Mouse (Mus musculus) erythroblast, adult 5-6 weeks (primary cell): Measurements from ENCODE around the gene Copb1. TPM values are rescaled to one million over a fixed set of nuclear protein-coding genes. Genes with fewer than 3 reads are reported as not detected.
"Not testable (repeated sequence)": the region's sequence is repeated elsewhere in the genome, so short reads cannot be mapped to it uniquely, and the experiment has no call there.

ENCODE experiments used
- ATAC-seq: replicated peaks from 2 replicates; pipeline ENCODE4 v1.8.0; 2016; ENCODE audit warnings: moderate number of reproducible peaks, mild to moderate bottlenecking, moderate TSS enrichment, inconsistent platforms; ENCODE audit not compliant: poor library complexity, low FRiP score, severe bottlenecking
- total RNA-seq, 2 experiments: library from RNA; stranded (forward) in 1 of 2; stranded (reverse) in 1 of 2; fragments of 150-400 nt in 1 of 2; fragments of 200-764, 138-1000 nt in 1 of 2; gene quantifications; 2 replicates each; pipeline versions ENCODE4 v1.2.3 to v1.2.4; 2015 to 2017; ENCODE audit warnings: low replicate concordance in 2 of 2

The Copb1 gene
- total RNA-seq, 2 experiments from 2014 or later = 19.0 to 77.8 TPM

GRCm38 (mm10) chr7:114231857-114232256 is 22.7 kb downstream of the Copb1 start:
- no peak for ATAC-seq

DNA sequence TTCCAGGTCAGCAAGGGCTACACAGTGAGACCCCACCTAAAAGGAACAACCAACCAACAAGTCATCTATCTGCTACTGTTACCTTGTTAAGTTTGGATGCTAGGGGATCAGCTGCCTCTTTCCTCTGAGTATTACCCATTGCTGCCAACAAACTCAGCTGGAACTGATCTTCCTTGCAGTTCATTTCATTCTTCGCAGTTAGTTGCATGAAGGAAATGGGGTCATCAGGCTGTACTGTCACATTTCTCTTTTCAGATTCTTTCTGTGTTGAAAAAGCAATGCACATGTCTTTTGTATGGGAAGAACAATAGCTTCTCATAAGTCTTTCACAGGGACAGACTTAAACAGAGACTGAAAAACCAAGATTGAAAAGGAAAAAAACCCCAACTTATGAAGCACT is 28.0 kb downstream of the Copb1 start:
- no peak for ATAC-seq

GRCm38 (mm10) chr7:114220433-114220832 is 34.1 kb downstream of the Copb1 start:
- ATAC-seq = no peak

GRCm38 (mm10) chr7:114216908-114217307 is 37.6 kb downstream of the Copb1 start:
- no peak for ATAC-seq

- no peak for ATAC-seq
Observed at GRCm38 (mm10) chr7:114214385-114214784, 40.1 kb downstream of the Copb1 start.

DNA sequence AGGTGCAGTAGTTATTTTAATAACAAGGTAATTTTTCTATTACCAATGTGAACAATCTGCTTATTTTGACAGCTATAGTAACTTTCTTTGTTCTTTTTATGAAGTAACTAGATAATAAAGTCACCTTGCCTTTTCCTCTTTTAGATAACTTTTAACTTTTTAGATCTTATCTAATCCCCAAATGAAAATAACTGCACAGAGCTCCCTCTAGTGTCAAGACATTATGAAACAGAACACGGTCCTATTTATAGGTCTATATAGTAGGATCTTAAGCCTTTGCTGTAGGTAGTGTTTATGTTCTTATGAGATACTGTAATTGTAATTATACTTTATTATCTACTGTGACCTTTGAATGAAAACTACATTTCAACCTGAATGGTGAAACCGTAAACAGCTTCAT is 41.0 kb downstream of the Copb1 start:
- no peak for ATAC-seq

DNA sequence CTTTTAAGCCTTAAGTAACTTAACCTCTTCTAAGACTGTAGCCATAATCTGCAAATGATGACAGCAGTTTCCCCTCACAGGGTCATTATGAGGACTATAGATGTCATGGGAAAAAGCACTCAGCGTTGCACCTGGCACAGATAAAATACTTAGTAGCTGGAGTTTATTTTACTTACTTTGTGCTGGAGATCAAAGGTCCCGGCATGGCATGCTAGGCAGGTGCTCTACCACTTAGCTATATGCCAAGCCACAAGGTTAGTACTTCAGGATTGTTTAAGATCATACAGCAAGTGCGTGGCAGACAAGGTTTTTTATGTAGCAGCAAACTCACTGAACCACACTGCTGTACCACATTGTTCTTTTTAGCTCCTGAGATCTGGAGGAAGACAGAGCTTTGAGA is 43.9 kb downstream of the Copb1 start:
- no peak for ATAC-seq

GRCm38 (mm10) chr7:114209841-114210240 is 44.7 kb downstream of the Copb1 start:
- ATAC-seq = no peak

DNA sequence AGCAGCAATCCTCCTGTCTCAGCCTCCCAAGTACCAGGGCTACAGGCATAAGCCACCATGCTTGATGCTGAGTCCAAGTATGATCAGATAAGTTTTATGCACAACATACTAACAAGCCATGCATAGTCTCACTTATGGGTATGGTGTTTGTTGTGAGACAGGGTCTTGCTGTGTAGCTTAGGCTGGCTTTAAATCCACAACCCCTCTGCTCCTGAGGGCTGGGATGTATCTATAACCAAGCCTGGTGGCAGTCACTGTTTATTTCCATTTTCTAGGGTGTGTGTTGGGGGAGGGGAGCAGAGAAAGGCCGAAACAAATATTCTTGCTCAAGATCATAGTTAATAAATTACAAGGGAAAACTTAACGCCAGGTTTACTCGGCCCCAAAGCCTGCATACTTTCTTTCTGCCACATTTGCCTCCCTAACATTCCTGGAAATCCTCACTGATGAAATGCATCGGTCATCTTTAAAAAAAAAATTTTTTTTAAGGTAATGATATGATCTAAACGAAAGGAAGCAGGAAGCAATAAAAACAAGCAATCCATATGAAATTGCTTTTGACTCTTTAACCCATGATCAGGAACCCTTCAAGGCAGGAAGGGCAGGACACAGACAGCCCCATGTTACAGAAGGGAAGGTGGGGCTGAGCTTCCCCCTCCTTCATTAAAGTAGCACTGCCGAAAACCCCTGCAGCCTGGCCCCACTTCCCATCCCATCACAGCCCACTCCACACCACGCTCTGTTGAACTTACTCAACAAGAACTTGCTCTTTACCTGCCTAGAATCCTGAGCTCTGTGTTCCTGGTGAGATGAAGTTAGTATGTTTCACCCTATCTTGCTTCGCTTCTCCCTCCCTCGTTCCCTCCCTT is 50.8 kb downstream of the Copb1 start:
- ATAC-seq = no peak

DNA sequence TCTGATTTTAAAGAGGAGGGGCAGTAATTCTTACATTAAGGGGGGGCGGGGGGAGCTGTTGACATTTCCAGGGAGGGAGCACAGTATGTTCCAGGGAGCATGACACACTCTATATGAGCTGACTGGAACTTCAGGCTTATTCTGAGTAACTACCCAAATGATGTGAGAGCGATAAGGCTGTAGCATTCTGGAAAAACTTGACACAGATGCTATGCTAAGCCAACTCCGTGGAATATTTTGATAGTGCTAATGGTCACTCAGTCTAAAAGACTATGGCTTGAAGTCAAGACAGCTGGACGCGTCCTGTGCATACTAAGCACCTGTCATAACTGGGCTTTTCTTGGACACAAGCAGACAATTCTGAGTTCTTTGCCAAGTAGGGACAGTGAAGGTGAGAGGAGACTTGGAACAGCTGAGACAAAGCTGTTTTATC is 51.5 kb downstream of the Copb1 start:
- no peak for ATAC-seq

- ATAC-seq = no peak
Observed at GRCm38 (mm10) chr7:114200651-114201050, 53.9 kb downstream of the Copb1 start.

- no peak for ATAC-seq
Observed at GRCm38 (mm10) chr7:114199428-114200110, 54.9 kb downstream of the Copb1 start.

DNA sequence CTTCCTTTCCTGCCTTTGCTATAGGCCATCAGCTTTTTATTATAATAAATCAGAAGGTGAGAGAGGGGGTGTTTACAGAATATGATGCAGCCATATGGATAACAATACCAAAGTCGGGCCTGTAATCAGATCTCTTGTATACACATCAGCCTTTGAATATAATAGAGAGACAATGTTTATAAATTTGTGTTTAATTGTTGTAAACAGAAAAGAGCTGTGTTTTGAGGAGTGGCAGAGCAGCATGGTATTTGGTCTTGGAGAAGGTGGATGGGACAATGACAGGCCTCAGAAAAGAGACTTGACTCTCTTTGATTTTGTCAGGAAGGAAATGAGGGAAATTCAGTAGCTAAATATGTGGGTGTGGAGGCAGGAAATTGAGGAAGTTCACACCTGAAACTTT is 56.3 kb downstream of the Copb1 start:
- no peak for ATAC-seq

DNA sequence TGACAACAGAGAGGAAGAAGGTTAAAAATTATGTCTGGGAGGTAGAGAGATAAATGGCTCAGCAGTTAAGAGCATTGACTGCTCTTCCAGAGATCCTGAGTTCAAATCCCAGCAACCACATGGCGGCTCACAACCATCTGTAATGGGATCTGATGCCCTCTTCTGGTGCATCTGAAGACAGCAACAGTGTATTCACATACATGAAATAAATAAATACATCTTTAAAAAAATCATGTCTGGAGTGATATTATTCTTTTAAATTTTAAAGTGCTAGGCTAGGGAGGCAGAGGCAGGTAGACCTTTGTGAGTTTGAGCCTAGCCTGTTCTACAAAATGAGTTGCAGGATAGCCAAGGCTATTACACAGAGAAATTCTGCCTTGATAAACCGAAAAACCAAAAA is 57.9 kb downstream of the Copb1 start:
- ATAC-seq = not testable (repeated sequence)

DNA sequence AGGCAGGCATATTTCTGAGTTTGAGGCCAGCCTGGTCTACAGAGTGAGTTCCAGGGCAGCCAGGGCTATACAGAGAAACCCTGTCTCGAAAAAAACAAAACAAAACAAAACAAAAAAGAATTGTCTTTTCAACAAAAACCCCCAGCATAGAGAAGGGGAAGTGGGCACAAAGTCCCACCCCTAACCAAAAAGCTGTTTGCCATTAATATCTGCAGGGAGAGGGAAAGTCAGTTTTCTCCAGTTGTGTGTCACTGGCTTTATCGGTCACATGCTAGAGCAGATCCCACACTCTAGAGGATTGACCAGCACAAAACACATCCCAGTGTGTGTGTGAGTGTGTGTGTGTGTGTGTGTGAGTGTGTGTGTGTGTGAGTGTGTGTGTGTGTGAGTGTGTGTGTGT is 59.7 kb downstream of the Copb1 start:
- ATAC-seq = not testable (repeated sequence)

- ATAC-seq = no peak
Observed at GRCm38 (mm10) chr7:114194224-114194623, 60.3 kb downstream of the Copb1 start.

- ATAC-seq = no peak
Observed at GRCm38 (mm10) chr7:114193284-114194067, 61.0 kb downstream of the Copb1 start.

DNA sequence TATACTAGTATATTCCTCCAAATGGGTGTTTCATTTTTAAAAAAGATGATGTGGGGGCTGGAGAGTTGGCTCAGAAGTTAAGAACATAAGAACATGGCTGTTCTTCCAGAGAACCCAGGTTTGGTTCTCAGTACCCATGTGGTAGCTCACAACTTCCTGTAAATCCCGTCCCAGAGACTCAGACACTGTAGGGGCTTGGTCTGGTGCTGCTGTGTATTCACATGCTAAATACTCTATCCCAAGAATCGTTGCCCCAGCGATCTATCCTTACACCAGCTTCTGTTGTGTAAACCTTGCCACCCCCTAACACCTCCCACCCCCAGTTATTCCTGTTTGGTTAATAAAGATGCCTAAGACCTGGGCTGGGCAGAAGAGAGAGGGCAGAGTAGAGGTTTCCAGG is 61.9 kb downstream of the Copb1 start:
- ATAC-seq = no peak

- ATAC-seq = no peak
Observed at GRCm38 (mm10) chr7:114183416-114183815, 71.1 kb downstream of the Copb1 start.

DNA sequence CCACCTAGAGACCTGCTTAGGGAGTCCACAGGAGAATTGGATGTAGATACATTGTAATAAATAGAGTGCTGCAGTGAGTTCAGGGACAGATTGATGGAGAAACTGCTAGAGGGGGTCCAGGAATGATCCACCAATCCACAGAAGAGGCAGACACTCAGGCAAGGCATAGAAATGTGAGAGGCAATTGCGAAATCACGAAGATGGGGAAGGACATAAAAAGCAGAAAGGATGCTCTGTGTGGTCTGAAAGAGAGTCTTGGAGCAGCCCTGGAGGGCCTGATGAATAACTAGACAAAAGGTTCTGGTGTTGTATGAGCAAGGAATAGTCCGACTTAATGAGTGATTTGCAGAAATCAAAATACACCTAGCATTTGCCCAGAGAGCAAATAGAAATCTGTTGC is 71.8 kb downstream of the Copb1 start:
- no peak for ATAC-seq
